13 mouse cellular contexts compared by ENCODE assay signal in the genomic region with DNA sequence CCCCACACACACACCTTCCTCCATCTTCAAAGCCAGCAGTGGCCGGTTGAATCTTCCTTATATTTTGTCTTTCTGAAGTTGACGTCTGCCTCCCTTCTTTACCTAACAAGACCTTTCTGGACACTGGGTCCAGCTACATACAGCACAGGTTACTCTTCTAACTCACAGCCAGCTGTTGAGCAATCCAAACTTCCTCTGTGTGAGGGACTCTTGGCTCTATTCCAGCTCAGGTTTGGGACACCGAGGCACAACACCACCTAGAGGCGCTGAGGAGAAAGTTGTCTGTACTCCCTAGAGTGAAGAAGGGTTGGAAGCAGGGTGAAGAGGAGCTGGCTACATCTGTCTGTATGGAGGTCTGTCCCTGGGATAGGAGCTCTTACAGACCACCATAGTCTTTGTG. TPM values are rescaled to one million over a fixed set of nuclear protein-coding genes. Genes with fewer than 3 reads are reported as not detected.
A peak's percentile ranks its signal among the peaks of the same experiment; 100 is the strongest.
DNase-seq lines count a peak whose midpoint lies in the region; ATAC-seq and TF ChIP-seq lines count a peak whose summit lies in the region.
"Had no signal": no experiment of that assay in that cellular context is flagged by ENCODE, and none has a peak within 500 bp of the region (broad histone marks: within the 10 kb centered on the region; RNA-seq: fewer than 3 reads in every experiment).

No protein-coding gene starts in this region.

- ATAC-seq in kidney, postnatal 0 days (replicated peaks; ENCODE audit: low FRiP score, low read depth) = no peak
- no peak for ATAC-seq in kidney, embryonic 14.5 days (ENCODE audit: low FRiP score, low TSS enrichment)
- peak; percentile 48; the same call in 1 of the 2 replicates for ATAC-seq in common myeloid progenitor, adult 5-6 weeks (replicated peaks; ENCODE audit: low read depth, poor library complexity, severe bottlenecking)
- ATAC-seq: forebrain, embryonic 13.5 days had no signal

- no peak overlapping the region for H3K4me3 ChIP-seq in kidney, postnatal 0 days (replicated peaks; ENCODE audit: low read depth, low read length)
- no peak overlapping the region for H3K4me3 ChIP-seq in kidney, embryonic 14.5 days (ENCODE audit: low read length)
- H3K4me3 ChIP-seq: forebrain, embryonic 13.5 days; midbrain, embryonic 12.5 days had no signal

- peak; percentile 64 for DNase-seq in kidney, postnatal 0 days (ENCODE audit: low spot score)
- peak; percentile 49 for DNase-seq in CD4-positive helper T cell, adult 2 months (ENCODE audit: low read depth, low spot score)
- DNase-seq in lung, postnatal 36 days = peak; percentile 55
- DNase-seq in testis, postnatal 14 days (ENCODE audit: low spot score) = no peak
- no peak for DNase-seq in urinary bladder, postnatal 4 days (ENCODE audit: low spot score in 2 of 2)
- no peak for DNase-seq in gastrocnemius, postnatal 25 days
- DNase-seq: embryo, embryonic 11 days; gastrocnemius, postnatal 10 days; right cerebral cortex, postnatal 25 days had no signal

- H3K4me2 ChIP-seq in kidney, postnatal 0 days (ENCODE audit: low read length) = no peak overlapping the region
- H3K4me2 ChIP-seq in kidney, embryonic 14.5 days (replicated peaks; ENCODE audit: low read depth, low read length) = no peak overlapping the region
- H3K4me2 ChIP-seq: forebrain, embryonic 13.5 days; midbrain, embryonic 12.5 days had no signal

- H3K4me1 ChIP-seq in kidney, postnatal 0 days (replicated peaks; ENCODE audit: insufficient read depth, low read length) = no peaks in the 10 kb centered on the region
- H3K4me1 ChIP-seq in kidney, embryonic 14.5 days (ENCODE audit: control insufficient read depth, insufficient read depth, low read length) = no peaks in the 10 kb centered on the region
- H3K4me1 ChIP-seq: forebrain, embryonic 13.5 days; midbrain, embryonic 12.5 days had no signal

- WGBS in kidney, postnatal 0 days = 33% methylated on average over 4 of the region's 4 CpGs
- 44% methylated on average over 4 of the region's 4 CpGs for WGBS in kidney, embryonic 14.5 days

- H3K27ac ChIP-seq in kidney, postnatal 0 days = no peak overlapping the region
- no peak overlapping the region for H3K27ac ChIP-seq in kidney, embryonic 14.5 days (ENCODE audit: low read depth, low read length)
- H3K27ac ChIP-seq: forebrain, embryonic 13.5 days; midbrain, embryonic 12.5 days had no signal

- peak; percentile 66 for TF ChIP-seq CTCF in kidney, postnatal 0 days (IDR thresholded peaks at IDR 0.05; ENCODE audit: low read depth)

- H3K27me3 ChIP-seq in kidney, postnatal 0 days (ENCODE audit: insufficient read depth, low read length) = no peaks in the 10 kb centered on the region
- H3K27me3 ChIP-seq in kidney, embryonic 14.5 days (ENCODE audit: control insufficient read depth, insufficient read depth, low read length) = no peaks in the 10 kb centered on the region; the same call in 1 of the 2 replicates

- H3K36me3 ChIP-seq in kidney, postnatal 0 days (ENCODE audit: insufficient read depth, low read length) = no peaks in the 10 kb centered on the region
- no peaks in the 10 kb centered on the region for H3K36me3 ChIP-seq in kidney, embryonic 14.5 days (ENCODE audit: control insufficient read depth, insufficient read depth, low read length)
- H3K36me3 ChIP-seq: midbrain, embryonic 12.5 days had no signal

- H3K9ac ChIP-seq in kidney, postnatal 0 days (ENCODE audit: low read depth, low read length) = no peak overlapping the region
- no peak overlapping the region for H3K9ac ChIP-seq in kidney, embryonic 14.5 days (ENCODE audit: low read depth, low read length)
- H3K9ac ChIP-seq: forebrain, embryonic 13.5 days; midbrain, embryonic 12.5 days had no signal

- H3K9me3 ChIP-seq in kidney, postnatal 0 days (replicated peaks; ENCODE audit: low read length) = no peaks in the 10 kb centered on the region
- no peaks in the 10 kb centered on the region for H3K9me3 ChIP-seq in kidney, embryonic 14.5 days (ENCODE audit: control insufficient read depth, low read length)
- H3K9me3 ChIP-seq: forebrain, embryonic 13.5 days; midbrain, embryonic 12.5 days had no signal

RNA-seq across cellular contexts. Expression of a gene that starts 8.8 kb away (rescaled TPM):
- 2.9 TPM in 2 replicates for polyA plus RNA-seq in kidney, postnatal 0 days (2015; fragmentation: Nextera tagmentation; extraction: Ambion mirVana)
- 6.8 and 8.8 TPM in 2 replicates for polyA plus RNA-seq in kidney, embryonic 14.5 days (2014; fragmentation: Nextera tagmentation; extraction: Ambion mirVana)
- total RNA-seq in common myeloid progenitor, adult 5-6 weeks (2017) = 3.3 and 3.6 TPM in 2 replicates
- total RNA-seq in gastrocnemius, postnatal 25 days (2021) = under 1 TPM; 0.31 to 0.43 TPM

RNA-seq across cellular contexts. Expression of a gene that starts 15.1 kb away (rescaled TPM):
- 13.3 and 13.5 TPM in 2 replicates for polyA plus RNA-seq in kidney, postnatal 0 days (2015; fragmentation: Nextera tagmentation; extraction: Ambion mirVana)
- polyA plus RNA-seq in kidney, embryonic 14.5 days (2014; fragmentation: Nextera tagmentation; extraction: Ambion mirVana) = 6.5 and 9.7 TPM in 2 replicates
- 29.5 and 33.1 TPM in 2 replicates for total RNA-seq in common myeloid progenitor, adult 5-6 weeks (2017)
- 1 to 10 TPM; 4.2 to 9.7 TPM for total RNA-seq in gastrocnemius, postnatal 25 days (2021)

Comparison
In these comparisons a context has a peak if more than half of its experiments do, and no peak if none do; other contexts are left out.
1. DNase-seq: peak in kidney, postnatal 0 days (single experiment), CD4-positive helper T cell, adult 2 months (single experiment) and lung, postnatal 36 days (single experiment); none in testis, postnatal 14 days (single experiment), urinary bladder, postnatal 4 days (0 of 2) and gastrocnemius, postnatal 25 days (single experiment).